Mouse (Mus musculus): ENCODE results near the gene Yars. TPM values are rescaled to one million over a fixed set of nuclear protein-coding genes. Genes with fewer than 3 reads are reported as not detected.

The Yars gene
- polyA plus RNA-seq, 1 experiment from 2014 or later: 92.2 TPM

- Histone ChIP-seq H3K4me1 (ENCODE audit: insufficient read depth) (no peaks in the 10 kb centered on the region), H3K27ac (ENCODE audit: low read depth) (no peak overlapping the region), H3K9ac (no peak overlapping the region), H3K27me3 (ENCODE audit: insufficient read depth, low read length) (no peaks in the 10 kb centered on the region), H3K4me3 (ENCODE audit: low read depth, low read length) (no peak overlapping the region), H3K4me2 (no peak overlapping the region), H3K36me3 (ENCODE audit: insufficient read depth) (peaks cover 57% of the 10 kb centered on the region), H3K9me3 (ENCODE audit: low read depth, low read length) (no peaks in the 10 kb centered on the region)
- no peak for TF ChIP-seq CTCF (IDR thresholded peaks at IDR 0.05; ENCODE audit: low read depth)
- ATAC-seq (ENCODE audit: insufficient read depth): no peak
- 73% methylated on average over 5 of the region's 5 CpGs for WGBS
- DNase-seq: no peak
Observed at GRCm38 (mm10) chr4:129157541-129157940, 32.0 kb upstream of the Yars start.

GRCm38 (mm10) chr4:129158549-129158948 is 31.0 kb upstream of the Yars start:
- Histone ChIP-seq H3K27ac (ENCODE audit: low read depth) (no peak overlapping the region), H3K27me3 (ENCODE audit: insufficient read depth, low read length) (no peaks in the 10 kb centered on the region), H3K4me3 (ENCODE audit: low read depth, low read length) (no peak overlapping the region), H3K4me2 (no peak overlapping the region), H3K36me3 (ENCODE audit: insufficient read depth) (peaks cover 52% of the 10 kb centered on the region), H3K4me1 (ENCODE audit: insufficient read depth) (no peaks in the 10 kb centered on the region), H3K9ac (no peak overlapping the region), H3K9me3 (ENCODE audit: low read depth, low read length) (no peaks in the 10 kb centered on the region)
- DNase-seq (no peak), ATAC-seq (ENCODE audit: insufficient read depth) (no peak)
- WGBS: 53% methylated on average over 3 of the region's 3 CpGs
- TF ChIP-seq CTCF (IDR thresholded peaks at IDR 0.05; ENCODE audit: low read depth): no peak

- ATAC-seq (ENCODE audit: insufficient read depth) (no peak), DNase-seq (no peak)
- no peaks in the 10 kb centered on the region for H3K9me3 ChIP-seq (ENCODE audit: low read depth, low read length)
- H3K9ac ChIP-seq: no peak overlapping the region
- H3K4me1 ChIP-seq (ENCODE audit: insufficient read depth): no peaks in the 10 kb centered on the region
- TF ChIP-seq CTCF (IDR thresholded peaks at IDR 0.05; ENCODE audit: low read depth): no peak
- no peaks in the 10 kb centered on the region for H3K27me3 ChIP-seq (ENCODE audit: insufficient read depth, low read length)
- H3K36me3 ChIP-seq (ENCODE audit: insufficient read depth): peaks cover 42% of the 10 kb centered on the region
- no peak overlapping the region for H3K27ac ChIP-seq (ENCODE audit: low read depth)
- H3K4me3 ChIP-seq (ENCODE audit: low read depth, low read length): no peak overlapping the region
- 97% methylated on average over 1 of the region's 1 CpGs for WGBS
- H3K4me2 ChIP-seq: no peak overlapping the region
Observed at GRCm38 (mm10) chr4:129161076-129161475, 28.5 kb upstream of the Yars start.

GRCm38 (mm10) chr4:129161581-129162255 is 27.8 kb upstream of the Yars start:
- no peak for DNase-seq

GRCm38 (mm10) chr4:129172529-129172928 is 17.0 kb upstream of the Yars start:
- H3K9me3 ChIP-seq (ENCODE audit: low read depth, low read length): no peaks in the 10 kb centered on the region
- no peaks in the 10 kb centered on the region for H3K27me3 ChIP-seq (ENCODE audit: insufficient read depth, low read length)
- H3K4me3 ChIP-seq (ENCODE audit: low read depth, low read length): no peak overlapping the region
- DNase-seq: no peak
- 75% methylated on average over 1 of the region's 1 CpGs for WGBS
- H3K4me2 ChIP-seq: no peak overlapping the region
- TF ChIP-seq CTCF (IDR thresholded peaks at IDR 0.05; ENCODE audit: low read depth): peak; percentile 20; the same call in 1 of the 2 replicates
- H3K4me1 ChIP-seq (ENCODE audit: insufficient read depth): no peaks in the 10 kb centered on the region
- ATAC-seq (ENCODE audit: insufficient read depth): no peak
- no peak overlapping the region for H3K27ac ChIP-seq (ENCODE audit: low read depth)
- no peak overlapping the region for H3K9ac ChIP-seq
- H3K36me3 ChIP-seq (ENCODE audit: insufficient read depth): peaks cover 68% of the 10 kb centered on the region

More at GRCm38 (mm10) chr4:129161581-129162255, 27.8 kb upstream of the Yars start:
- Histone ChIP-seq H3K36me3 (ENCODE audit: insufficient read depth) (peaks cover 40% of the 10 kb centered on the region), H3K27ac (ENCODE audit: low read depth) (no peak overlapping the region), H3K4me3 (ENCODE audit: low read depth, low read length) (no peak overlapping the region), H3K27me3 (ENCODE audit: insufficient read depth, low read length) (no peaks in the 10 kb centered on the region), H3K4me2 (no peak overlapping the region), H3K4me1 (ENCODE audit: insufficient read depth) (no peaks in the 10 kb centered on the region), H3K9me3 (ENCODE audit: low read depth, low read length) (no peaks in the 10 kb centered on the region), H3K9ac (no peak overlapping the region)
- TF ChIP-seq CTCF (IDR thresholded peaks at IDR 0.05; ENCODE audit: low read depth): no peak
- ATAC-seq (ENCODE audit: insufficient read depth): no peak
- 89% methylated on average over 4 of the region's 4 CpGs for WGBS

- no peak overlapping the region for H3K9ac ChIP-seq
- no peak for ATAC-seq (ENCODE audit: insufficient read depth)
- no peaks in the 10 kb centered on the region for H3K27me3 ChIP-seq (ENCODE audit: insufficient read depth, low read length)
- no peak overlapping the region for H3K27ac ChIP-seq (ENCODE audit: low read depth)
- H3K4me3 ChIP-seq (ENCODE audit: low read depth, low read length): no peak overlapping the region
- no peak overlapping the region for H3K4me2 ChIP-seq
- TF ChIP-seq CTCF (IDR thresholded peaks at IDR 0.05; ENCODE audit: low read depth): peak; percentile 31
- H3K36me3 ChIP-seq (ENCODE audit: insufficient read depth): peaks cover 64% of the 10 kb centered on the region
- WGBS: 66% methylated on average over 1 of the region's 1 CpGs
- DNase-seq: peak; percentile 42
- H3K4me1 ChIP-seq (ENCODE audit: insufficient read depth): no peaks in the 10 kb centered on the region
- H3K9me3 ChIP-seq (ENCODE audit: low read depth, low read length): no peaks in the 10 kb centered on the region
Observed at GRCm38 (mm10) chr4:129179560-129179959, 10.0 kb upstream of the Yars start.

GRCm38 (mm10) chr4:129188041-129188659 is 1.4 kb upstream of the Yars start:
- H3K9ac ChIP-seq: peak overlapping the region; percentile 84
- DNase-seq (no peak), ATAC-seq (ENCODE audit: insufficient read depth) (no peak)
- H3K4me1 ChIP-seq (ENCODE audit: insufficient read depth): peaks cover 10% of the 10 kb centered on the region
- H3K27me3 ChIP-seq (ENCODE audit: insufficient read depth, low read length): no peaks in the 10 kb centered on the region
- no peaks in the 10 kb centered on the region for H3K36me3 ChIP-seq (ENCODE audit: insufficient read depth)
- TF ChIP-seq CTCF (IDR thresholded peaks at IDR 0.05; ENCODE audit: low read depth): no peak
- H3K27ac ChIP-seq (ENCODE audit: low read depth): peak overlapping the region; percentile 89; the same call in 1 of the 2 replicates
- H3K4me2 ChIP-seq: peak overlapping the region; percentile 66
- no peaks in the 10 kb centered on the region for H3K9me3 ChIP-seq (ENCODE audit: low read depth, low read length)
- WGBS: 43% methylated on average over 5 of the region's 5 CpGs
- peak overlapping the region; percentile 91 for H3K4me3 ChIP-seq (ENCODE audit: low read depth, low read length)
